Mouse (Mus musculus): ENCODE data around the gene Kcna6. TPM values are rescaled to one million over a fixed set of nuclear protein-coding genes. Genes with fewer than 3 reads are reported as not detected.

Gene Kcna6
- total RNA-seq, 2 experiments from 2014 or later: 47.2 to 54.8 TPM

DNA sequence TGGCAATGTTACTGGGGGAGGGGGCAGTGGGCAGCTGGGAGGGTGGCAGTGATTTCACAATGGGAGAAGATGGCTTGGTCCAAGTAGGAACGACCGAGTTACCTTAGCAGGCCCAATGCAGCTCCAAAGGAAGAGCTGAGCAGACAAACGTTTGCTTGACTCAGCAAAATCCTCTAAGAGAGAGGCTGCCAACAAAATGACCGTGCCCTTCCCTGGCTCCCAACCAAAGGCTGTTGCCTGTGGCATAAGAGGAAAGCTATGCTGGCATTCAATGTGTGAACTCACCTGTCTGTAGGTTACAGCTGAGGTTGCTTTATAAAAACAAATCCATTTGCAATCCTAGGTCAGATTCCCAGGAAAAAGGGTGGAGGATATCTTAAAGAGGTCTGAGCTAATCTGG, 3.5 kb downstream of the Kcna6 start:
- DNase-seq (ENCODE audit: low spot score in 2 of 2): no peak

DNA sequence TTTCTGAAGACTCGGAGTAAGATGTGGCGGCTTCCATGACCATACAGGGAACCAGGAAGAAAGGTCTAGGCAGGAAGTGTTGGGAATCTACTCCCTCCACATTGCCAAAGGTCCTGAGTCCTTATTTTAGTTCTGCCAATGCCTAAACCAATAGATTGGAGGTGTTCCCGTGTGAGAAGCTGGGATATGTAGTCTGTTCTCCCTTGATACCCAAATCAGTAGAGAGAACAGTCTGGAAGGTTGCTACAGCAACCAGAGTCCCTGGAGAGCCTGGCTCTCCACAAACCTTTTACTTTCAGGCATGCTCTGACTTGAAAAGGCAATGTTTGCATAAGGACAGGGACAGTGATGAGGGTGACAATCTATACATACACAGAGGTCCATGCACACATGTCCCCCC, 4.7 kb downstream of the Kcna6 start:
- DNase-seq (ENCODE audit: low spot score in 2 of 2): peak in 1 of 2 experiments; percentile 54

DNA sequence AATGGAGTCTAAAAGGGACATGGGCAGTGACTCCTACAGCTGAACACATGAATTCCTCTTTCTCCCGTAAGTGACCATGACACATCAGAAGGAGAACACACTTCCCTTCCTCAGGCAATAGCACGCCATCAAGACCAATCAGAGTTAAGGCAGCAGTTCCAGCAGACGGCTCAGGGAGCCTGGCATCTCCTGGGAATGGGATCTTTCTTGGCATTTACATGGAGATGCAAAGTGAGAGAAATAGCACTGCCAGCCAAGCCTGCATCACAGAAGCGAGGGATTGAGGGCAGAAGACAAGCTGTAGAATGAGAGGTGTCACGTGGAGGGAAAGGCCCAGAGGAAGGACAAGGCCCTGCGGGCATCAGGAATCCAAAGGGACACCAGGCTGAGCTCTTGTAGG, 7.8 kb downstream of the Kcna6 start:
- DNase-seq (ENCODE audit: low spot score in 2 of 2): no peak

DNA sequence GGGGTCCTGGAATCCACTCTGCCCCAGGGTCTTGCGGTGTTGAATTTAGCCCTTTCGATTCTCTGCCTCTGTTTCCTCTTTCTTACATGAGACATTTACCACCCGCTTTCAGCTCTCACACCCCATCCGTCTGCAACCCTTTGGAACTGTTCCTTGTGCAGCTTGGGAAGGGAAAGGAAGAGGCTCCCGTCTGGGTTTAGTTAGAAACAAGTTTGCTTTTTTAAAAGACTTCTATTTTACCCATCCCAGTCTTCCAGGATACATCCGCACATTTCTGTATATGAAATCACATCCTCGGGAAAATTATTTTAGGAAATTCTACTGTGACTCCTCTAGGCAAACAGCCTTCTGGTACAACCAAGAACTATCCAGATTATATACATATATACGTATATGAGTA, 11.7 kb downstream of the Kcna6 start:
- DNase-seq (ENCODE audit: low spot score in 2 of 2): no peak

DNA sequence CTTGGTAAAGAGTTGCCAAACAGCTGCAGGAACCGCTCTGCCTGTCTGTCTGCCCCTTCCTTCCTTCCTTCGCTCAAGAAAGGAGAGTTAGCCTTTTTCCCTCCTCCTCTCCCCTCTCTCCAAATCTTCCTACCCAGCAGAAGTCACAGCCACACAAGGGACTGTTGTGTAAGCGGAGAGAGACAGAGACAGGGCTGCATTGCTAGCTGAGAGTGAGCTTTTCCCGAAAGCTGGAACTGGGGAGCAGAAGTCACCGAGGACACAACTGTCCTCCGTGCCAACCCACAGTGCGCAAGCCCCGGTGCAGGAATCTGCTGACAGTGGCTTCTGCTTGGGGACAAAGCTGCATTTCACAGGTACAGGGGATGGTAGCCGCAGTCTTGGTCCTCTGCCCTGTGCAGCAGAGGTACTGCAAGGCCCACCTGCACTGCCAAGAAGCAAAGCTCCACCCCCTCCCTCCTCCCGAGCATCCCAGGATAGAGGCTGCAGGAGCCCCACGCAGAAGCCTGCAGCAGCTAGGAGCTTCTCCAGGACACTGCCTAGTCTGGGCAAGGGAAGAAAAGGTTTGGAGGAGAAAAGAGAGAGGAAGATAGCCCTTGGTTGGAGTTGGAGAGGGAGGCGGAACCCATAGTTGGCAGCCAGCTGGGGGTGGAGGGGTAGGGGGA, 21.9 kb downstream of the Kcna6 start:
- DNase-seq (ENCODE audit: low spot score in 2 of 2): no peak

DNA sequence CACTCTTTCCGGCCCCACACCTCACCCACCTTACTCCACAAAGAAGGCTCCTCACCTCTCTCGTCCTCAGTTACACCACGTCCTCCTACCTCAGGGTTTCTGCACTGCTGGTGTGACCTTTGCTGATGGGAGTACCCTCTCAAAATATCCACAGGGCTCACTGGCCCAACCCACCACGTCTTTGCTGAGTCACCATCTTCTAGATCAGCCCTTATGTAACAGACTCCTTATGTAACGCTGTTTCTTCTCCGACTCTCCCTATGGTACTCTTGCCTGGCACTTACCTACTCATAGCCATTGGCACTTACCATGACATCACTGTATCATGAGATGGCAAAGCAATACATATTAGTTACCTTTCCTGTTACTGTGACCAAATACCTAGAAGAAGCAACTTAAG, 27.9 kb downstream of the Kcna6 start:
- no peak for DNase-seq (ENCODE audit: low spot score in 2 of 2)

DNA sequence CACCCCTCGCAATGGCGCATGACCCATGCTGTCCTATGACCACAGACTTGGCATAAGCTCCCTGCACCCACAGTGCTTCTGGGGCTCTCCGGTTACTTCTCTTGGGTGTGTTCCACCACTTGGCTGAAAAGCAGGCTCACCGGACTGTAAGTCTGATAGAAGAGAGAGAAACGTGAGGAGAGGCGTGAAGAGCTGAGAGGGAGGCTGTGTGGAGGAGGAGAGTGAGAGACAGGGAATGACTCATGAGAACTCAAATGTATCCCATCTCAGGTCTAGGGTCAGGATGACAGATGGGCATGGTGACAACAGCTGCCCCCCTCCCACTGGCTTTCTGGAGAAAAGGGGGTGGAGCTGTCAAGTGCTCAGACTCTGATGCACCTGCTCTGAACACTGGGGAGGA, 34.5 kb downstream of the Kcna6 start:
- DNase-seq (ENCODE audit: low spot score in 2 of 2): peak in 1 of 2 experiments; percentile 48

DNA sequence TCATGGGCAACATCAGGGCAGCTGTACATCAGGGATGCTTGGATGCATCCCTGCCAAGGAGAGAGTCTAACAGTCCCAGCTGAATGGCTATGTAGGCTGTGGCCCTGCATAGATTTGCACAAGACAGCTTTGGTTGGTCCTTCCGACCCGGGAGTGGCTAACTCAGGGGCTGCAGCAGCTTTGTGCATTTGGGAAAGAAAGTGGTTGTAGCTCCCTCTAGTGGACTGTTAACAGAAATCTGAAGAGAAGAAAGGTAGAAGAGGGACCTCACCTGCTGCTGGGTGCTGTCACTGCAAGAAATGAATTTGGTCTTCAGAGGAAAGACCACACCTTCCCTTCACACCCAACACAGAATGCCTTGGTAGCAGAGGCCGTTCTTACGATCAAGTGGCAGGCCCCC, 36.0 kb downstream of the Kcna6 start:
- peak in 1 of 2 experiments; percentile 40 for DNase-seq (ENCODE audit: low spot score in 2 of 2)

DNA sequence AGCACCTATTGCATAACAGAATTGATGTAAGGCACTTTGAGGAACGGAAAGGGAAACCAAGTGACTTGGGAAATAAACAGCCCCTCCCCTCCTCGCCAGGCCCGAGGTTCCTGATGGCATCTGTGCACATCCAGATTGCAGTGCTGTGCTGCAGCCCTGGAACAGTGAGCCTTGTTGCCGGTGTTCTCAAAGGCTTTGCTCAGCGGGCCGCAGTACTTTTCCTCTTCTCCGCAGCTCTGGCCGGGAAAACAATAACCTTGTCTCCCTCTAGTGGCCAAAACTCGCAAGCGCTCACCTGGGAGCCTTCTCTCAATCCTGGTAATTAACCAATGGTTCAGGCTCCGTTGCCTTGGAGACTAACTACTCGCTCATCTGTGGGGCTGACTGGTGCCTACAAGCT, 38.4 kb downstream of the Kcna6 start:
- peak; percentile 93 to 98 for DNase-seq (ENCODE audit: low spot score in 2 of 2)

DNA sequence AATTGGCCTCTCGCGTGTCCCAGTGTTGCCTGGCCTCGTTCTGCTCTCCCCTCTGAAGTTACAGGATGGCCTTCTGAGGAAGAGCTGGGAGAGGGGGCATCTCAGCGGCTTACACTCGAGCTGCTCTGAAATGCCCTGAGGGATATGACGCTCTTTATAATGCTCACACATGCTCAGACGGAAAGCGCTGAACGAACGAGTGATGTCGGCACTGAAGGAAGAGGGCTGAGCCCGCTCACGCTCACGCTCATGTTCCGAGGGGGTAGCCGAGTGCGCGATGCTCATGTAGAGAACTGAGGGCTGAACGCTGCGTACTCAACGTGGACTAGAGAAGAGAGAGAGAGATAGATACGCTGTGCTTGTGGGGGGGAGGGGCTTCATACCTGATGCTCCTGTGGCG, 39.3 kb downstream of the Kcna6 start:
- DNase-seq (ENCODE audit: low spot score in 2 of 2): no peak

DNA sequence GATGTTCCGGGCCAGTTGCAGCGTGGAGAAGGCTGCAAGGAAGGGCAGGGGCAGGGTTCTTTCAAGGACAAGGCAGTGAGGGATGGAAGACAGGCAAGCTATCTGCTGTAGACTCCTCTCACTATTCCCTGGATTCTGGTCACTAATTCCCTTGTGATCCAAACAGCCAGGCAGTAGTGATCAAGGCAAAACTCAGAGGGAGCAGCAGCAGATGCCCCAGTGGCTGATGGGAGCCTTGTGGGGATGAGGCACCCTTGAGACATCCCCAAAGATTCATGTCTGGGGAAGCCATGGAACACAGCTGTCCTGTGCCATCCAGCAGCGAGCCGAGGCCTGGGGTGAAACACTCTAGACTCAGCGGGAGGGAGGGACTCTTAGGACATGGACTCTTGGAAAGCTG, 40.5 kb downstream of the Kcna6 start:
- DNase-seq (ENCODE audit: low spot score in 2 of 2): no peak

DNA sequence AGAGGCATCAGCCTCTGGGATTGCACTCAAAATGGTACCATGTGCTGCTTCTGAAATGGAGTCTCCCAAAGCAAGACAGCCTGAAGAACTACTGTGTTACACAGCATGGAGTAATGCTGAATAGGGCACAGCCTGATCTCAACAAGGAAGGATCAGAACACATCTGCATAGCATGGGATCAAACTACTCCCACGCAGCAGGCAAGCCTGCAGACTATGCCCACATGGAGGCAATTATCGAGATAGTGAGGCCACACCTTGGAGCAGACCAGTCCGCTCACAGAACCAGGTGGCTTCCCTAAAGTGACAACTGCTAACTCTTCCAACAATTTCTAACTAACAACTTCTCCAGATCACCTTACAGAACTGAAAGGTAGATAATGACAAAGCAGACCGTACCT, 53.4 kb downstream of the Kcna6 start:
- DNase-seq (ENCODE audit: low spot score in 2 of 2): no peak

DNA sequence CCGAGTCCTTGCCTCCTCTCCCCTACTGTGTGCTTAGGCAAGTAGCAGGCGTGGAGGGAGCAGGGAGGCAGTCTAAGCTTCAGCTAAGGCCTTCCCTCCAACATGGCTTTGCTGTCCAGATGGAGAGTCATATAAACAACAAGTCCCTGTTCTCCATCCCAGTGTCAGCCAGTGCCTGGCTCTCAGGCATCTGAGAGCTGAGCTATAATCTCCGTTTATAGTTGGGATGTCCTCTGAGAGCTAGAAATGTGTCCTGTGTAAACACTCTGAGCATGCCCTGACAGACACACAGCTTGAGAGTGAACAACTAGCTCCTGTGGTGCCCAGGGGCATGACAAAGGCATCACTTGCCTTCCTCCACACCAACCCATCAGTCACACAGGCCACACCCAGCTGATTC, 55.3 kb downstream of the Kcna6 start:
- no peak for DNase-seq (ENCODE audit: low spot score in 2 of 2)

DNA sequence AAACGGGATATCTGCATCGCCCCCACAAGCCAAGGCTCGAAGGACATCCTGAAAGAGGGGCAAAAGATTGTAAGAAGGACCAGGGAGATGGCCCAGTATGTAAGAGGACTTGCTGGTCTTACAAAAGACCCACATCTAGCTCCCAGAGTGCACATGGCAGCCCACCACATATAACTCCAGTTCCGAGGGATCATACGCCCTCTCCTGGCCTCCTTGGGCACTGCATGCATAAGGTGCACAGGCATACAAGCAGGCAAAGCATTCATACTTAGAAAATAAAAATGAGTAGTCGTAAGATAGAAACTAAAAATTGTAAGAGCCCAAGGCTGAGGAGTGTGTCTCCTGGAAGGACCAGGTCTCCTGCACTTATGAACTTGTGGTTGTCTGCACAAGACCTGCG, 61.5 kb downstream of the Kcna6 start:
- peak in 1 of 2 experiments; percentile 32 for DNase-seq (ENCODE audit: low spot score in 2 of 2)

DNA sequence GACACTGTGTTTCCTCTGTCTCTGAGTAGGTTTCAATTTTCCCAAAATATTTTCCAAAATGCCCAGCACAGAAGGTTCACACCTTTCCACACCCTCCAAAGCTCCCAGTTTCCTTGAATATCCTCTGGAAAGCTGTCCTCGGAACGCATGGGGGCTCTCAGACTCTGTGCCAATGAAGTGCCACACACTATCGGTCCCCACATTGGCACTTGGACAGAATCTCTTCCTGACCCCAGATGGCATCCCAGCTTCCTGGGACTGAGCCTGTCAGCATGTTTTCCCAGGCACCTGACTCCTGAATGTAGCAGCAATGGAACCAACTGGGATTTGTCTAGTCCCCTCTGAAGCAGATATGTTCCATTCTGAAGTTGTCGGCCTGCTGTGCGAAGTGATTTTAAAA, 73.5 kb downstream of the Kcna6 start:
- no peak for DNase-seq (ENCODE audit: low spot score in 2 of 2)

DNA sequence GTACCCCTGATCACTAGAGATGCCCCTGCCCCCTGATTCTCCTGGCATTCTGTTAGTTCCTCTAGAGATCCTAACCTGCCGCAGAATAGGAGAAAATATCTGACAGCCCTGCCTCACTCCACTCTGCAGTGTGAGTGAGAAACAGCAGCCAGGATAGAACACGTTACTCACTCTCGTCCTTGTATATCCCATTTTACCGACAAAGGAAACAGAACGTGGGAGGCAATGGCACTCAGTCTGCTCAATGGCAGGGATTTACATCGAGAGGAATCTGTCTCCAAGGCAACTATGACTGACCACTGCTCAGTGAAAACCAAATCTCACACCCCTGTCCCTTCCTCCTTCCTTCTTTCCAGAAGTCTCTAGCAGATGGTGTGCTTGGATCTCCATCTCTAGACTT, 74.4 kb downstream of the Kcna6 start:
- no peak for DNase-seq (ENCODE audit: low spot score in 2 of 2)

DNA sequence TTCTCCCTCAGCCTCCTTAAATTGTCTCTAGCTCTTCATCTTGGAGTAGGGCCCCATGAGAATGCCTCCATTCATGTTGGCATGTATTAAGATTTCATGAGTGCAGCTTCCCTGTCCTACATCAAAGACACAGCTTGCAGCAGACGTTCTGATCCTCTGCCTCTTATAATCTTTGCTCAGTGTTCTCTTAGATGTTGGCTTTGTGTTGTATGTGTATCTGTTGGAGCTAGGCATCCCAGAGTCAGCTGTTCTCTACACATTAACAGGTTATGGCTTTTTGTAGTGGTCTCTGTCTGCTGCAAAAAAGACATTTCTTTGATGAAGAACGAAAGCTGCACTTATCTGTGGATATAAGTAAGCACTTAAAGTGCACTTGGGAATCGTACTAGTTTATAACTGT, 75.9 kb downstream of the Kcna6 start:
- no peak for DNase-seq (ENCODE audit: low spot score in 2 of 2)

Other genes starting within 250 kb of the Kcna6 start
- gene Kcna5, start 205.3 kb downstream of the Kcna6 start, total RNA-seq (2021): 1 to 10 TPM; 1.6 to 2.0 TPM
- 100 to 1,000 TPM; 114 to 118 TPM for gene Kcna1, start 94.3 kb downstream of the Kcna6 start, total RNA-seq (2021)
- gene Ndufa9, start 108.5 kb upstream of the Kcna6 start, total RNA-seq (2021): 100 to 1,000 TPM; 153 to 154 TPM
- gene Akap3, start 112.4 kb upstream of the Kcna6 start, total RNA-seq (2021): under 1 TPM; 0.10 to 0.25 TPM
- gene Dyrk4, start 181.2 kb upstream of the Kcna6 start, total RNA-seq (2021): not detected
- gene Rad51ap1, start 198.9 kb upstream of the Kcna6 start, total RNA-seq (2021): 1 to 10 TPM; 1.6 to 2.1 TPM
- 10 to 100 TPM; 43.9 to 47.7 TPM for gene D6Wsu163e, start 199.3 kb upstream of the Kcna6 start, total RNA-seq (2021)

Measured in layer of hippocampus, adult 18-20 months (tissue).